Mouse (Mus musculus) gonadal fat pad, adult 2 months (tissue): ENCODE data around the gene Srrm2. TPM values are rescaled to one million over a fixed set of nuclear protein-coding genes. Genes with fewer than 3 reads are reported as not detected.
A peak's percentile ranks its signal among the peaks of the same experiment; 100 is the strongest.
"Not testable (repeated sequence)": the region's sequence is repeated elsewhere in the genome, so short reads cannot be mapped to it uniquely, and the experiment has no call there.

ENCODE experiments used
- DNase-seq: peaks from one replicate; pipeline ENCODE4 v3.0.0-alpha.2; 2012; ENCODE audit warnings: low read depth
- polyA plus RNA-seq: library from polyadenylated mRNA; depleted of rRNA; stranded (reverse); fragments of >200 nt; gene quantifications from 2 replicates; pipeline ENCODE4 v1.2.3, GENCODE M21; 2012

Gene Srrm2
- polyA plus RNA-seq, 1 experiment = 381 TPM

DNA sequence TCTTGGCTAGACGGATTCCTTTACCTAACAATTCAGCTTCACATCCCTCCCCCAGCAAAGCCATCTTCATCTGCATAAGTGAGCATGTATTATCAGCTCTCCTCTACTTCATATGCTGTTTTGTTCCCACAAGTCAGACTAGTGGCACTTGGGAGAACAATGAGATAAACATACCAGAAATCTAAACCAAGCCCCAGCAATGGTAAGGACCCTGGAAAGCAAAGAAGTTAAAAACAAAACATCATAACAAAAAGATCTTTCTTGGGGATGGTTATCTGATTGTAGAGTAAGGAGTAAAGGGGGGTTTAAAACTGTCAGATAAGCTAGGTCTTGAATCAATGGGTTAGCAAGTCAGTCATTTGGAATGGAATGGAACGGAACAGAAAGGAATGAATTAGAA is 19.8 kb upstream of the Srrm2 start:
- DNase-seq = no peak

DNA sequence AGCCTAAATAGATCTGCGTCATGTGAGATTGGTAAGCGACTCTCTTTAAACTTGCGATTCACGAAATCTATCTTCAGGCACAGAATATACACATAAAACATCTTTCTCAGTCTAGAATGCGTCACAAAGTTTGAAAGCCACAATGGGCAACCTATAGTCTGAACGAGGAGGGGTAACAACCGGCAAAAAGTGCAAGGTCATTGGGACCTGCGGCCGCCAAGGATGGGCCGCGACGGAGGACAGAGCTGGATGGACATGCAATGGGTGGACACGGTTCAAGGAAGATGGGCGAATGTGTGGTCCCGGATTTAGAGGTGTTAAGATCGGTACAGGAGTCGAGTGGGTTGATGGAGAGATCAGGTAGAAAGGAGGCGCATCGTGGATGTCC is 19.4 kb upstream of the Srrm2 start:
- no peak for DNase-seq

DNA sequence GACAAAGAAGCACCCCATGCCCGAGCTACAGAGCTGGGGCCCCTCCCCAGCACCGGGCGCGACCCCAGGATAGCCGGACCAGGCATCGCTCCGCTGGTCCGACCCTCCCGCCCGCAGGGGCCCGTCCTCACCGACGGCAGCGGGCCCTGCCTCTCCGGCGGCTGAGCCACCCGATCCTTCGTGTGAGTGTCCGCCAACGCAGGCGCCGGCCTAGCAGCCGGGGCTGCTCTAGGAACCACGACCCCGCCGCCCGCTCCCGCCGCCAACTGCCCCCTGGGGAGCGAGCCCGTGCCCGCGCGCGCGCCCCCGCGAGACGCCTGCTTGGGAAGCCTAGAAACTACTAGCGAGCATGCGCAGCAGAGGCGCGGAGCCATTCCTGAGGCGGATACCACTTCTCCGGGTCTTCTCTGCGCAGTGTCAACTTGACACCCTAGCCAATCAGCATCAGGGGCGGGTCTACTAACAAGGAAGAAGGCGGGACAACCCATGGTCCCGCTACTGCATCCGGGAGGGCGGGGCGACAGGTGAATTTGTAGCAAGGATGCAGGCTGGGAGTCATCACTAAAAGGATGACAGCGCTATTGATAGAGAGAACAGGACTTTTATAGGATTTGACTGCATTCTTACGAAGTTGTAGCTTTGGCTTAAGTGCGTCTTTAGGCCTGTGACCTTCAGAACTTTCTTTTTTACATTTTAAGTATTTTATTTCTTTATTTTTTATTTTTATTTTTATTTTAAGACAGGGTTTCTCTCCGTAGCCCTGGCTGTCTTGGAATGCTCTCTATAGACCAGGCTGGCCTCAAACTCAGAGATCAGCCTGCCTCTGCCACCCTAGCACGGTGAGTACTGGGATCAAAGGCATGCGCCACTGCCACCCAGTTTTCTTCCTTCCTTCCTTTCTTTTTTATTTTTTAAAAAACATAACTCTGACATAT is 18.8 kb upstream of the Srrm2 start, which contains the start of gene Flywch1:
Flywch1 (minus strand) TSS at position 319 of the 935 bp plus-strand sequence.
- DNase-seq = peak; percentile 75

DNA sequence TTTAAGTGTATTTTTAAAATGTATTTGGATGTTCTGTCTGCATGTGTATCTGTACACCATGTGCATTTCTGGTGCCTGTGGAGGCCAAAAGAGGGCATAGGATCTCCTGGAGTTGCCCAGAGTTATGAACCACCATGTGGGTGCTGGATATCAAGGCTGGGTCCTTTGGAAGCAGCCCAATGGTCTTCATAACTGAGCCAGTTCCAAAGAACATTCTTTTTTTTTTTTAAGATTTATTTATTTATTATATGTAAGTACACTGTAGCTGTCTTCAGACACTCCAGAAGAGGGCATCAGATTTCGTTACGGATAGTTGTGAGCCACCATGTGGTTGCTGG is 18.1 kb upstream of the Srrm2 start:
- not testable (repeated sequence) for DNase-seq

DNA sequence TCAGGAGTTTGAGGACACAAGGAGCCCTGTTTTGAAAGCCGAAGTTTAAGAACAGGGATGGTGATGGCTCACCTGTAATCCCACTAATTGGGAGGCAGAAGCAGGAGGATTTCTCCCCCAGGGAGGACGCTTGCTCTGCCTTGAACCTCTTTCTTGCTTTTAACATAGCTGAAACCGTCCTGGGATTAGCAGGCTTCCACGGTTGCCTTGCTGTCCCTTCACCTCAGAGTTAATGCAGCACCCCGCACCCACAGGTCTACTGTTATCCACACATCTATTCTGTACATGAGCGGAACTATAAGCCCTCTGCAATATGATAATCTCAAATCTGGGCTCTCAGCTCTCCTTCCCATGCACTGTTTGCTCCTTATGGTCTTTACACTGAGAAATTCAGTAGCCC is 16.7 kb upstream of the Srrm2 start:
- DNase-seq = no peak

DNA sequence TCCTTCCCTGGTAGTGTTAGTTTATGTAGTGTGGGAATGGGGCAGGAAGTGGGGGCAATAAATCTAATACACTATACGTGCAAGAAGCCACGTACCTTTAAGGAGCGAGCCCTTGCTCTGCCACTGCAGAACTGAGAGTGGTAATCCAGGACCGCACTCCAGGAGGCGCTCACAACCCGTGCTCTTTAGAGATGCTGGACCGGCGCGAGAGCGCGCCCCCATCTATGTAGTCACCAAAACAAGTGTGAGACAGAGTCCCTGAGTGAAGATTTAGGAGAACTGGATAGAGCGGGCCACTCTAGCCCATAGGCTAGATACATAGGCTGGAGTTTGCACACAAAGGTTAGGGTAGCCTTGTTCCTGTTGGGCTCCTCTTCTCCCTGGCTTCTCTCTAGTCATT is 16.2 kb upstream of the Srrm2 start:
- no peak for DNase-seq

DNA sequence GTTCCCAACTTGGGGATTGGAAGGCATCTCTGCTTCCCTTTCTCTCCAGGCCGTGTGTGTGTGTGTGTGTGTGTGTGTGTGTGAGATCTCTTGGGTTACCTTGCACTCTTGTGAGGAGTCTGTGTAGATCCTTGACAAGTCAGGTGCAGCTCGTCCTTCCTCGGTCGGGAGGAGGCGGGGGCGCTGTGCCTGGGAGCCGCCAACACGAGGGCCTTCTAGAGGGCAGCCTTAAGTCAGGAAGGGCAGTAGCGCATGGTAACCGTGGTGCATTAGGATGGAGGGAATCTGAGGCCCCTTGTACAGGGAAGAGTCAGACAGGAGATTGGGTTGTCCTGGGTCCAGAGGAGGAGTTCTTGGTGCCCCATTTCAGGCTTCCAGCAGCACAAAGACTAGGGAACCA is 14.1 kb upstream of the Srrm2 start:
- DNase-seq = no peak

DNA sequence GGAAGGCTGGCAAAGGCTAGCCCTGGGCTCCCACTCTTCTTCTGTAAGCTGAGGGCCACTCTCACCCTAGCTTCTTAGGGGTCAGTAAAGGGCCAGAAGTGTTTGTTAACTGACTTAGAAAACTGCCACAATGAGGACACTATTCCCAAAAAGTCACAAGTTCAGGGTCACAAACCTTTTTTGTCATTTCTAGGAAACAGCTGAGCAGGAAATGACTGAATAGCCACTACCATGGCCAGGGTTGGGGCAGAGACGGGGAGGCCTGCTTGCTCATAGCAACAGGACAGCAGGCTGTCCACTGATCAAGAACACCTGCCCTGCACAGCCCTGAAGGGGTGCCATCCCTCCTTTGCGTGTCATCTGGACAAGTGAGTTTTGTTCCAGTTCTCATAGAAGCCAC is 13.2 kb upstream of the Srrm2 start:
- DNase-seq = no peak

DNA sequence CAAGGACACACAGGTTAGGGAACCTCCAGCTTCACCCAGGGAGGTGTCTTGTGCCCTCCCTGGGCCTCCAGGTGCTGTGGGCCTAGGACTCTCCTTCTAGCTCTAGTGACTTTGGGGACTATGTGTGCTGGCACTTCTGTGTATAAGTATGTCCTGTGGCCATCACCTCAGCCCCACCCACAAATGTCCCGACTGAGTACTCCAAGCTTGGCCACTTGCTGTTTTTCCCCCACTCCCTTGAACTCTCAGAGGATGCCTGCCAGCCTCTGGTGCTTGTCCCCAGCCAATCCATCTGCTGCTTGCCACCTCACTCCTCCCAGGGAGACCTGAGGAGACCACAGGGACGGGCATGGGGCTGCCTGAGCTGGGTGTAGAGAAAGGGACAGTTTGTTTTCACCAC is 11.9 kb upstream of the Srrm2 start:
- no peak for DNase-seq

DNA sequence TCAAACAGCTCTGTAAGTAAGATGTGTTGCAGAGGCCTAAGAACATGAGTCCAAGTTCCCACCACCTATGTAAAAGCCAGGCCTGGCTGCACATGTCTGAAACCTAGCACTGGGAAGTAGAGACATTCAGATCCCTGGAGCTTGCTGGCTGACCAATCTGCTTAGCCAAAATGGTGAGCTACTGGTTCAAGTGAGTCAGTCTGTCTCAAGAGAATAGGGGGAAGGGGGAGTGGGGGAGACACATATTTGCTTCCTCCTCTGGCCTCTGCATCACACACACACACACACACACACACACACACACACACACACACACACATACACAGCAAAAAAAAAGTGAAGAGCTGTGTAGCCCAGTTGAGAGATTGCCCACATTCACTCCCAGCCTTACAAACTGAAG is 7.0 kb upstream of the Srrm2 start:
- no peak for DNase-seq

DNA sequence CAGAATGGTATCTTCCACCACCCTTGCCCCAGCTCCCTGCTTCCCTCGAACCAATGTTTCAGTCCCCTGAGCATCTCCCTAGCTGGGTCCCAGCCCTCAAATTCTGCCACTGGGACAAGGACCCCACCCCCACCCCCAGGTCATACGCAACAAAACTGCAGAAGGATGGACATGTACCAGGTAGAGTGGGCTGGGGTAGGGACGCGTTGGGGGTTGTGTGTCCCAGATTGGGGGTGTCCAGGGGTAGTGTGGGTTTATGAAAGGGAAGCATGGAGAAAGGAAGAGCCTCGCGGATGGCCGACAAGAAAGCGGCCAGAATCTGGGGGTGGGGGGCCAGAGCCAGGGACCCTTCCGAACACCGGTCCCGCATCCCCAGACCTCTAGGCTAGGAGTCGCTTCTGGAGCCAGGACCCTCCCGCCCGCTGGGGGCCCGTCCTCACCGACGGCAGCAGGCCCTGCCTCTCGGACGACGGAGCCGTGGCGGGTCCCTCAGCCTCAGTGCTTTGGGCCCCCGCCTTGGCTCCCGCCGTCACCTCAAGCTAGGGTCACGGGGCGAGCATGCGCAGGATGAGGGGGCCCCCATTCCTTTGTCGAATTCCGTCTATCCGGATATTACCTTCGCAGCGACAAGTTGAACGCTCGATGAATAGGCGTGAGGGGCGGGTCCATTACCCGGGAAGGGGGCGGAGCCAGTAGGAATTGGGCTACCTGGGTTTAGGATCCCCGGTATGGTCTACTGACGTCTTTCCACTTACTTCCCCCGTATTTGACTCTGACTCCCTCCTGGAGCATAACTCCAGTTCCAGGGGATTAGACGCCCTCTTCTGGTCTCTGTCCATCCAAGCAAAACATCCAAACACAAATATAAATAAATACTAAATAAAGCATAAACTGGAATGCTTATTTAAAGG is 4.5 kb upstream of the Srrm2 start, which contains the start of gene Flywch2:
Flywch2 (minus strand) TSS at position 521 of the 911 bp plus-strand sequence.
- no peak for DNase-seq

DNA sequence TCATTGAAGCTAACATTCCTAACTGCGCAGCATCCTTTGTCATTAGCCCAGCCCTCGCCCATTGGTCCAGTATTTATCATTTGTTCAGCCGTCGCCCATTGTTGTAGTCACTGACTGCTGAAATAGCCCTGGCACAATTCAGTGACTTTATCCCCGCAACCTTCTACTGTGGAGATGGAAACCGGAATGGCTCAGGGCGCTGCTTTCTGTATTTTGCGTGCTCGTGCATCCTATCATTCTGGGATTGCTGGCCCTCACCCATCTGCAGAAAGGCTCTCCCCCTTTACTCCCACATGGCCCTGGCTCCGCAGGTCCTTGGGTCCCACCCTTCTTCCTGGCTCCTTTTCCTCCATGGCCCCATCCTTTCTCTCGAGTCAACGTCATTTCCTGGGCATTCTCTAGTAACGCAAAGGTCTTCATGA is 3.8 kb upstream of the Srrm2 start:
- no peak for DNase-seq

DNA sequence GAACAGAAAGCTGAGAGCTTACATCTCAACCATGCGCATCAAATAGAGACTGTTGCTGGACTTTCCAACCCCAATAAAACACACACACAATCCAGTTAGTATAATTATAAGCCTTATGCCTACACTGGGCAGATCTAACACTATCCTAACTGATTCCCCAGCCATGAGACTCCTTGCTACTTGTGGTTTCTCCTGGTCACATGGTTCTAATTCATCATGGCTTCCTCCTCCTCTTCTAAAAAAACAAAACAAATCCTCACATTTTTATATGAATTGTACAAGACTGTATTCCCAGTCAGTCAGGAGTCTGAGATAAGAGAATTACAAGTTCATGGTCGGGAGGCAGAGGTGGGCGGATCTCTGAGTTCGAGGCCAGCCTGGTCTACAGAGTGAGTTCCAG is 1.4 kb upstream of the Srrm2 start:
- no peak for DNase-seq

DNA sequence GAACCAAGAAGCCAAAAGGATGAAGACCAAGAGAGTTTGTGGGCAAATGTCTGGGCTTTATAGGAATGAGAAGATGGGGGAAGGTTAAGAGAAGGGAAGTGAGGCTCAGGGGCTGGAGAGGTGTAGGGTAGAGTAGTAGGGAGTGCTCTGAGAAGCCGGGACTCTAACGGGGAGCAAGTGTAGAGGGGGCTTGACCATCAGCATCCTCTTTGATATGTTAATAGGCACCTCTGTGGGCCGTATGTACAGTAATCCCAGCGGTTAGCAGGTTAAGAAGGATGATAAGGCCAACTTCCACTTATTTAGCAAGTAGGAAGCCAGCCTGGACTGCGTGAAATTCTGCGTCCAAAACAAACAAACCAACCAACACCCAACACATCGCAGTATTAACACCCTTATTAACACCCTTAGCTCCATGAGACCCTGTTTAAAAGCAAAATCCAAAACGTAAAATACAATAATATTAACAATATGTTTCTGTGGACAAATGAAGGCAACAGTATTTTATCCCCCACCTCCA is 523 bp upstream of the Srrm2 start:
- no peak for DNase-seq

DNA sequence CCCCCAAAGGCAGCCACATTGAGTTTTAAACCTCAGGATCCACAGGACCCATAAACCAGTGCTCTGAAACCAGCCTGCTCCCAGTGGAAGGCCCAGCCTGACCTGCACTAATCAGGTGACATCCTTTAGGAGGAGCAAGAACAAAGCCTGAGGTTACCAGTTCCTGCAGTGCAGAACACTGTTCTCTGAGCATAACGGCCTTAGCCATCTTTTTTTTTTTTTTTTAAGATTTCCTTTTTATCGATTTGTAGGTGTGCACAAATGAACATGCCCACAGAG is 686 bp downstream of the Srrm2 start:
- no peak for DNase-seq

DNA sequence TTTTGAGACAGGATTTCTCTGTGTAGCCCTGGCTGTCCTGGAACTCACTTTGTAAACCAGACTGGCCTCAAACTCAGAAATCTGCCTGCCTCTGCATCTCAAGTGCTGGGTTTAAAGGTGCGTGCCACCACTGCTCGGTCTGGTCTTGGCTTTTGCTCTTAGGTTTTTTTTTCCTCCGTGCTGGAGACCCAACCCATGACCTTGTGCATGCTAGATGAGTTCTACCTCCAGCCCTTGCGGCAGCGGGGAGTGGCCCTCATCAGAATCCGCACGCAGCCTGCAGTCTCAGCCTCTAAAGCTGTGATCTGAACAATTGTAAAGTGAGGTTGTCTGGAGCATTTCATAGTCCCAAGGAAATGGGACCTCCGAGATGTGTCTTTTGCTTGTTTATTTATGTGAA is 5.0 kb downstream of the Srrm2 start:
- no peak for DNase-seq

DNA sequence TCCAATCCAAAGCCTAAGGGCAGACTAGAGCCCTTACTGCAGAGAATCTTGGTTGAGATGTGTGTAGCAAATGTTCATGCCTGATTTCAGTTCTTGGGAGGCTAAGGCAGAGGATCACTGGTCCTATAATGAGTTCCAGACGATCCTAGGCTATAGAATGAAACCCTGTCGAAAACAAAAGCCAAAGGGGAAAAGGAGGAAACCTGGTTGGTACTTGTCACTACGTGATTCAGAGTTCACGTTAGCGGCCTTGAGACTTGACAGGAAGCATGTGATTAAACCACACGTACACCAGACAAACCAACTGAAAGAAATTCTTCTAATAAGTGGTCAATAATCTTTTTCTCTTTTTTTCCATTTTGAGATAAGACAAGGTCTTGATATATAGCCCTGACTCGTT is 7.0 kb downstream of the Srrm2 start:
- DNase-seq = no peak

DNA sequence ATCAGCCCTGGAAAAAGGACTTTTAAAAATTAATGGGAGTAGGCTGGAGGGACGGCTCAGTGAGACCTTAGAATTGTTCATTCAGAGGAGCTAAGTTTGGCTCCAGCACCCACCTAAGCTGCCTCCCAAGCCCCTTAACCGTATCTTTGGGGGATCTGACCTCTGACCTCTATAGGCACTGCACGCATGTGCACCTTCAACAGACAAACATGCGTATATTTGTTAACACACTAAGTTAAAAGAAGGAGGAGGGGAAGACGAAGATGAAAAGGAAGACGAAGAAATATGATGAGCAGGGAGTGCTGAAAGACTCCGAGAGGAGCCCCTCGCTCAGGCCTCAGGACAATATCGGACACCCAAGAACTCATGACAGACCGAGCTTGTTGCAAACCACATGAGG is 11.3 kb downstream of the Srrm2 start:
- DNase-seq = no peak

DNA sequence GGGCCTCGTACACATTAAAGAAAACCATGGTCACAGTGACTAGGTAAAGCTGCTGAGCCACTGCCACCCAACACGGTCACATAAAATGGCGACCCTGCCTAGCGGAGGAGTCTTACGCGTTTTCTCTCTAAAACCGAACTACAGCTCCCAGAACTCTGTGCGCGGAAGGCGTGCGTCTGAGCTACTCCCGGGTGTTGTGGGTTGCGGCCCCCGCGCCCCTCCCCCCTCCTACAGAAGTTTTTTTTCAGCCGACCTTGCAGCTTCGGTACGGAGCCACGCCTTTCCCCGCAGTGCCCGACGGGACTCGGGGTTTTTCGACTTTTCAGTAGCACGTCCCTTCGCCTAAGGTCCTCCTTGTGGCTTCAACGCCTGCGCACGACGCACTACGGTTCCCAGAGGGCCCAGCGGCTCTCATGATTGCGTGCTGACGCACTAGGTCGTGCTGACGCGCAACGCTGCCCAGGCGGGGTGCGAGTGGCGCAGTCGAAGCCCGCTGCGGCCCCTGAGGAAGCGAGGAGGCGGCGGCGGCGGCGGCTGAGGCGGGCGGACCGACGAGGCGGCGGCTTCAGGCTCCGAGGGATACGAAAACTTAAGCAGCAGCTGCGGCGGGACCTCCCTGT is 12.5 kb downstream of the Srrm2 start:
- peak; percentile 91 for DNase-seq

DNA sequence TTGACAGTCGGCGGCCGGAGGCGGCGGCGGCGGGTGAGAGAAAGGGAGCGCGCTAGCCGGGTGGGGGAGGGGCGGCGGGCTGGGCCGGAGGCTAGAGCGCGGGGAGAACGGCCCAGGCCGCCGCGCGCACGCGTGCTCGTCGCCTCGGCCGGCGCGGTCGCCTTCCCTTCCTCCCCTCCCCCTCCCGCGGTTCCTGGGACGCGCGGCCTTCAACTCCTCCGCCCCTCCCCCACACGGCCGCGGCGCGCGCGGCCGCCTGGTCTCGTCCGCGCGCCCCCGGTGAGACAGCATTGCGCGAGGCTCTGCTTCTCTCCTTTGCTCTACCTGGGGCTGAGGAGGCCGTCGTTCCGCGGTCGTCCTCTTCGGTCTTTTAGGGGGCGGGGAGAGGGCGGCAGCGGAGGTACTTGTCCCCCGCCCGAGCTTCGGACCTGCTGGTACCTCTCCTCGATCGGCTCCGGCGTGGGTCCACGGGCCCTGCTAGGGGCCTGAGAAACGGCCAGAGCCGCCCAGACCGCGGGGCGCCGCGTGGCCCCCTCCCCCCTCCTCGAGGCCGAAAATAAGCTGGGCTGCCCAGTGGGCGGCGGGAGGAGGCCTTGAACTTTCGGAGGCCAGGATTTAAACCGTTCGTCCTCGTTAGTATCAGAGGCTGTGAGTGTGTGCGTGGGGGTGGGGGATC is 13.2 kb downstream of the Srrm2 start:
- no peak for DNase-seq

DNA sequence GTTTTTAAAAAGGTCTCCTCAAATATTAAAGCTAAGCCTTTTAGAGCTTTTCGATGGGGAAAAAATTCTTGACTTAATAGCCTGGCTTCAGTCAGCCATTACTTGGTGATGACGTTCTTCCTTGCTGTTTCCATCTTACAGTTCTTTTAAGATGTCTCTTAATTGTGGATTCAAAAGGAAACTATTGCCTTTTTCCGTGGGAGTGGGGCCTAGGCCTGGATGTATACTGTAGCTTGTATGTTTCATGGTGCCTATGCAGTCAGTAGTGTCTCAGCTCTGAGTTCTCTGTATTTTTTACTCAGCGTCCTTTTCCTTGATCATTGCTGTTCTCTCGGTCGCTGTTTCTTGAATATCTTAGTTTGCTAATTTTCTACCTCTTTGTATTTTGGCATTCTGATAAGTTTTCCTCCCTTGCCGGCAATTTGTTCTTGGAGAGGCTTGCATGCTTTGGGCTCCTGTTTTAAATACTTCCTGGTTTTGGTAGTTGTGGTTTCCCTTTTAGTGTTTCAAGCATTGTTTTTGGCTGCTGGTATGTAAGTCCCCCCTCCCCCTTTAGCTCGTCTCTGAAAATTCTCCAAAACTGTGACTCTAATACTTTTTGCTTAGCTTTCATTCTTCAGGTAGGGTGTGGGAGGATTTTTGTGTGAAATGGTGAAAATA is 14.2 kb downstream of the Srrm2 start:
- DNase-seq = no peak
